Mouse (Mus musculus) frontal cortex, postnatal 36 days (tissue): ENCODE measurements around the gene Aktip.

Experiments
- DNase-seq, 2 experiments: peaks; one replicate each; pipeline ENCODE4 v3.0.0; 2022; ENCODE audit warnings: low spot score in 2 of 2

Aktip gene

GRCm38 (mm10) chr8:91199876-91200275, at the start of gene Aktip:
Aktip (minus strand) TSS chr8:91199976.
- no peak for DNase-seq

- DNase-seq, result no peak
These were observed 46.2 kb upstream of the Aktip start for GRCm38 (mm10) chr8:91245821-91246454.

- no peak for DNase-seq
These were observed 42.9 kb upstream of the Aktip start for GRCm38 (mm10) chr8:91242721-91243120.

GRCm38 (mm10) chr8:91241873-91242519, 42.2 kb upstream of the Aktip start:
- DNase-seq, result no peak

- no peak for DNase-seq
These were observed 41.6 kb upstream of the Aktip start for GRCm38 (mm10) chr8:91241371-91241770.

- DNase-seq, result no peak
These were observed 37.4 kb upstream of the Aktip start for GRCm38 (mm10) chr8:91237191-91237590.

- DNase-seq, result no peak
These were observed 34.3 kb upstream of the Aktip start for GRCm38 (mm10) chr8:91234097-91234496.

- peak in 1 of 2 experiments; percentile 16 for DNase-seq
These were observed 27.7 kb upstream of the Aktip start for GRCm38 (mm10) chr8:91227421-91227841.

GRCm38 (mm10) chr8:91224227-91224626, 24.5 kb upstream of the Aktip start:
- DNase-seq, result no peak

GRCm38 (mm10) chr8:91221841-91222240, 22.1 kb upstream of the Aktip start:
- DNase-seq, result no peak

GRCm38 (mm10) chr8:91218271-91218670, 18.5 kb upstream of the Aktip start:
- DNase-seq, result no peak

GRCm38 (mm10) chr8:91217062-91217905, 17.5 kb upstream of the Aktip start:
- peak in 1 of 2 experiments; percentile 5 for DNase-seq

- no peak for DNase-seq
These were observed 14.5 kb upstream of the Aktip start for GRCm38 (mm10) chr8:91214287-91214686.

GRCm38 (mm10) chr8:91212948-91213347, 13.2 kb upstream of the Aktip start:
- DNase-seq, result no peak

GRCm38 (mm10) chr8:91209658-91210057, 9.9 kb upstream of the Aktip start:
- DNase-seq, result no peak

- DNase-seq, result no peak
These were observed 7.9 kb upstream of the Aktip start for GRCm38 (mm10) chr8:91207676-91208075.

GRCm38 (mm10) chr8:91205897-91206296, 6.1 kb upstream of the Aktip start:
- no peak for DNase-seq

- no peak for DNase-seq
These were observed 1.4 kb upstream of the Aktip start for GRCm38 (mm10) chr8:91201184-91201583.

- DNase-seq, result no peak
These were observed 1.7 kb downstream of the Aktip start for GRCm38 (mm10) chr8:91198036-91198435.

- DNase-seq, result no peak
These were observed 2.5 kb downstream of the Aktip start for GRCm38 (mm10) chr8:91197233-91197632.

- no peak for DNase-seq
These were observed 3.1 kb downstream of the Aktip start for GRCm38 (mm10) chr8:91196661-91197060.

- no peak for DNase-seq
These were observed 5.7 kb downstream of the Aktip start for GRCm38 (mm10) chr8:91194081-91194480.

- no peak for DNase-seq
These were observed 6.8 kb downstream of the Aktip start for GRCm38 (mm10) chr8:91192941-91193340.
